ENCODE assay signal across 8 mouse cellular contexts in genomic region chr12:104897051-104897618, GRCm38 (mm10). TPM values are rescaled to one million over a fixed set of nuclear protein-coding genes. Genes with fewer than 3 reads are reported as not detected.
DNase-seq lines count a peak whose midpoint lies in the region; ATAC-seq lines count a peak whose summit lies in the region.

No protein-coding gene starts in this region.

- H3K9ac ChIP-seq in lung, embryonic 16.5 days (ENCODE audit: low read length) = no peak overlapping the region
- peak overlapping the region; percentile 53 for H3K9ac ChIP-seq in kidney, embryonic 16.5 days (replicated peaks; ENCODE audit: low read length)
- no peak overlapping the region for H3K9ac ChIP-seq in stomach, embryonic 15.5 days

- H3K36me3 ChIP-seq in lung, embryonic 16.5 days (ENCODE audit: control insufficient read depth, insufficient read depth, low read length) = no peaks in the 10 kb centered on the region
- no peaks in the 10 kb centered on the region for H3K36me3 ChIP-seq in kidney, embryonic 16.5 days (ENCODE audit: insufficient read depth, low read length)
- no peaks in the 10 kb centered on the region for H3K36me3 ChIP-seq in stomach, embryonic 15.5 days

- ATAC-seq in lung, embryonic 16.5 days (ENCODE audit: low read depth) = peak; percentile 79
- ATAC-seq in kidney, embryonic 16.5 days (ENCODE audit: low FRiP score, low TSS enrichment) = peak; percentile 83
- peak; percentile 57 for ATAC-seq in stomach, embryonic 15.5 days (ENCODE audit: insufficient read depth, low FRiP score, low read depth)

- 43% methylated on average over 8 of the region's 8 CpGs for WGBS in lung, embryonic 16.5 days
- WGBS in kidney, embryonic 16.5 days = 45% methylated on average over 8 of the region's 8 CpGs
- 48% methylated on average over 8 of the region's 8 CpGs for WGBS in stomach, embryonic 15.5 days

- no peaks in the 10 kb centered on the region for H3K27me3 ChIP-seq in lung, embryonic 16.5 days (ENCODE audit: control insufficient read depth, insufficient read depth, low read depth, low read length)
- no peaks in the 10 kb centered on the region for H3K27me3 ChIP-seq in kidney, embryonic 16.5 days (ENCODE audit: insufficient read depth, low read length)
- H3K27me3 ChIP-seq in stomach, embryonic 15.5 days (replicated peaks) = no peaks in the 10 kb centered on the region

- peaks cover 3% of the 10 kb centered on the region for H3K4me1 ChIP-seq in lung, embryonic 16.5 days (replicated peaks; ENCODE audit: control insufficient read depth, insufficient read depth, low read length)
- H3K4me1 ChIP-seq in kidney, embryonic 16.5 days (ENCODE audit: insufficient read depth, low read length) = peaks cover 28% of the 10 kb centered on the region
- H3K4me1 ChIP-seq in stomach, embryonic 15.5 days = peaks cover 11% of the 10 kb centered on the region; the same call in 1 of the 2 replicates

- intact Hi-C loops in heart, postnatal 25 days (cut with DNase I) = no loop called here

- DNase-seq in lung, postnatal 36 days = no peak
- DNase-seq in fibroblast of lung, adult 2 months (ENCODE audit: low read depth) = peak; percentile 94
- no peak for DNase-seq in spleen, postnatal 14 days (ENCODE audit: low spot score in 2 of 2)
- no peak for DNase-seq in heart, postnatal 25 days (ENCODE audit: low spot score)
- no peak for DNase-seq in urinary bladder, adult 2 months (ENCODE audit: low spot score)

- no peak overlapping the region for H3K4me3 ChIP-seq in lung, embryonic 16.5 days (ENCODE audit: low read length)
- H3K4me3 ChIP-seq in kidney, embryonic 16.5 days (ENCODE audit: low read length) = no peak overlapping the region
- no peak overlapping the region for H3K4me3 ChIP-seq in stomach, embryonic 15.5 days (replicated peaks)

- no peak overlapping the region for H3K4me2 ChIP-seq in lung, embryonic 16.5 days (ENCODE audit: low read depth, low read length)
- H3K4me2 ChIP-seq in kidney, embryonic 16.5 days (replicated peaks; ENCODE audit: low read depth, low read length) = no peak overlapping the region
- H3K4me2 ChIP-seq in stomach, embryonic 15.5 days = no peak overlapping the region

- no peaks in the 10 kb centered on the region for H3K9me3 ChIP-seq in lung, embryonic 16.5 days (ENCODE audit: control insufficient read depth, low read length)
- H3K9me3 ChIP-seq in kidney, embryonic 16.5 days (ENCODE audit: low read length) = no peaks in the 10 kb centered on the region
- H3K9me3 ChIP-seq in stomach, embryonic 15.5 days = no peaks in the 10 kb centered on the region

- H3K27ac ChIP-seq in lung, embryonic 16.5 days (ENCODE audit: low read length) = peak overlapping the region; percentile 83
- H3K27ac ChIP-seq in kidney, embryonic 16.5 days (ENCODE audit: low read length) = peak overlapping the region; percentile 97
- peak overlapping the region; percentile 74; the same call in 1 of the 2 replicates for H3K27ac ChIP-seq in stomach, embryonic 15.5 days

RNA-seq across cellular contexts. Expression of gene Clmn, which starts 32.3 kb away (rescaled TPM):
- 2.2 and 3.4 TPM in 2 replicates for polyA plus RNA-seq in lung, embryonic 16.5 days (2015; fragmentation: Nextera tagmentation; extraction: Ambion mirVana)
- polyA plus RNA-seq in kidney, embryonic 16.5 days (2015; fragmentation: Nextera tagmentation; extraction: Ambion mirVana) = 5.0 and 5.1 TPM in 2 replicates
- 4.2 and 4.5 TPM in 2 replicates for polyA plus RNA-seq in stomach, embryonic 15.5 days (2015; fragmentation: Nextera tagmentation; extraction: Ambion mirVana)
- total RNA-seq in heart, postnatal 25 days (2021) = 1 to 10 TPM; 2.8 to 3.5 TPM
- polyA plus RNA-seq in urinary bladder, adult 2 months (2012; rRNA removed) = 7.4 and 8.1 TPM in 2 replicates
